Mouse (Mus musculus) kidney, embryonic 14.5 days (tissue): ENCODE data around the gene Tpcn1. TPM values are rescaled to one million over a fixed set of nuclear protein-coding genes. Genes with fewer than 3 reads are reported as not detected.
"Not testable (repeated sequence)": the region's sequence is repeated elsewhere in the genome, so short reads cannot be mapped to it uniquely, and the experiment has no call there.

ENCODE experiments used
- ATAC-seq: fragments of 200-750 bp; cut with Nextera tagmentation; 2 replicates; pipeline ENCODE4 v1.8.0; 2017; ENCODE audit warnings: moderate number of reproducible peaks, mild to moderate bottlenecking, moderate TSS enrichment, moderate library complexity; ENCODE audit not compliant: low FRiP score, low TSS enrichment
- H3K27ac ChIP-seq: fragments of 300-500 bp; sonication (generic); 2 replicates; pipeline ENCODE4 v1.5.1; 2014; ENCODE audit warnings: low read depth, mild to moderate bottlenecking, low read length, moderate library complexity, mixed read lengths
- H3K27me3 ChIP-seq: fragments of 300-500 bp; sonication (generic); 2 replicates; pipeline ENCODE4 v1.6.1; 2014; ENCODE audit warnings: mild to moderate bottlenecking, low read length; ENCODE audit not compliant: control insufficient read depth, insufficient read depth
- H3K36me3 ChIP-seq: fragments of 300-500 bp; sonication (generic); 2 replicates; pipeline ENCODE4 v1.6.1; 2014; ENCODE audit warnings: low read length, mixed read lengths; ENCODE audit not compliant: control insufficient read depth, insufficient read depth
- H3K4me1 ChIP-seq: fragments of 300-500 bp; sonication (generic); 2 replicates; pipeline ENCODE4 v1.6.1; 2014; ENCODE audit warnings: low read length, mixed read lengths; ENCODE audit not compliant: control insufficient read depth, insufficient read depth
- H3K4me2 ChIP-seq: fragments of 300-500 bp; sonication (generic); replicated peaks from 2 replicates; pipeline ENCODE4 v1.6.1; 2014; ENCODE audit warnings: low read depth, mild to moderate bottlenecking, low read length
- H3K4me3 ChIP-seq: fragments of 300-500 bp; sonication (generic); 2 replicates; pipeline ENCODE4 v1.5.1; 2014; ENCODE audit warnings: mild to moderate bottlenecking, low read length
- H3K9ac ChIP-seq: fragments of 300-500 bp; sonication (generic); 2 replicates; pipeline ENCODE4 v1.6.1; 2014; ENCODE audit warnings: low read depth, mild to moderate bottlenecking, low read length, moderate library complexity
- H3K9me3 ChIP-seq: fragments of 300-500 bp; sonication (generic); 2 replicates; pipeline ENCODE4 v1.6.1; 2016; ENCODE audit warnings: low read length; ENCODE audit not compliant: control insufficient read depth
- WGBS: fragments of 180-500 bp; shearing (Covaris S2); extraction: QIAGEN DNeasy Blood & Tissue Kit; methylation state at CpG from one replicate; pipeline ENCODE4 v1.1.7; 2014; 5-methylcytosine and 5-hydroxymethylcytosine counted together
- polyA plus RNA-seq: library from polyadenylated mRNA; unstranded; fragments of >200 nt; fragmentation: Nextera tagmentation; extraction: Ambion mirVana; gene quantifications from 2 replicates; pipeline ENCODE4 v1.2.1, GENCODE M21; 2014

The Tpcn1 gene
- polyA plus RNA-seq, 1 experiment from 2014 or later = 33.8 TPM

- Histone ChIP-seq H3K27me3 (no peaks in the 10 kb centered on the region), H3K36me3 (no peaks in the 10 kb centered on the region), H3K27ac (no peak overlapping the region), H3K4me2 (no peak overlapping the region), H3K4me3 (no peak overlapping the region), H3K9me3 (no peaks in the 10 kb centered on the region), H3K9ac (no peak overlapping the region), H3K4me1 (peaks cover 11% of the 10 kb centered on the region; the same call in 1 of the 2 replicates)
- no peak for ATAC-seq
- 69% methylated on average over 4 of the region's 4 CpGs for WGBS
These were observed 81.2 kb downstream of the Tpcn1 start for GRCm38 (mm10) chr5:120507311-120507710.

GRCm38 (mm10) chr5:120506490-120506889 is 82.0 kb downstream of the Tpcn1 start:
- peaks cover 9% of the 10 kb centered on the region; the same call in 1 of the 2 replicates for H3K4me1 ChIP-seq
- no peak overlapping the region for H3K4me2 ChIP-seq
- no peak for ATAC-seq
- H3K36me3 ChIP-seq = no peaks in the 10 kb centered on the region
- H3K9ac ChIP-seq = no peak overlapping the region
- no peak overlapping the region for H3K4me3 ChIP-seq
- WGBS = 59% methylated on average over 9 of the region's 9 CpGs
- H3K27ac ChIP-seq = no peak overlapping the region
- H3K9me3 ChIP-seq = no peaks in the 10 kb centered on the region
- no peaks in the 10 kb centered on the region for H3K27me3 ChIP-seq

DNA sequence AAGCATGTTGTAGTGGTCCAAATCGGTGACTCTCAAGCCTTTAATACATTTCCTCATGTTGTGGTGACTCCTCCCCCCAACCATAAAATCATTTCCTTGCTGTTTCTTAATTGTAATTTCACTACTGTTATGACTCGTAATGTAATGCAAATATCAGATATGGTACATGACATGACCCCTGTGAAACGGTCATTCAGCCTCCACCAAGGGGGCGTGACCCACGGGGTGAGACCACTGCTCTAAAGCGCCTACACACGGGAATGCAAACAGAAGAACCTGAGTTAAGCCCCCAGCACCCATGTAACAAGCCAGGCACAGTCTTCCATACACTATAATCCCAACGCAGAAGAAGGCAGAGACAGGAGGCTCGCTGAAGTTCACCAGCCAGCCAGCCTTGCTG is 82.7 kb downstream of the Tpcn1 start:
- WGBS = 75% methylated on average over 9 of the region's 9 CpGs
- H3K4me1 ChIP-seq = 0 out of 2 replicates have a peak, but pooled peaks cover 6% of the 10 kb centered on the region
- no peaks in the 10 kb centered on the region for H3K36me3 ChIP-seq
- no peak overlapping the region for H3K4me3 ChIP-seq
- H3K9me3 ChIP-seq = no peaks in the 10 kb centered on the region
- H3K27ac ChIP-seq = no peak overlapping the region
- no peak overlapping the region for H3K9ac ChIP-seq
- no peaks in the 10 kb centered on the region for H3K27me3 ChIP-seq
- ATAC-seq = no peak
- no peak overlapping the region; the same call in 1 of the 2 replicates for H3K4me2 ChIP-seq

- Histone ChIP-seq H3K27ac (no peak overlapping the region), H3K27me3 (no peaks in the 10 kb centered on the region), H3K4me2 (no peak overlapping the region; the same call in 1 of the 2 replicates), H3K9me3 (no peaks in the 10 kb centered on the region), H3K9ac (no peak overlapping the region), H3K36me3 (no peaks in the 10 kb centered on the region), H3K4me3 (no peak overlapping the region), H3K4me1 (0 out of 2 replicates have a peak, but pooled peaks cover 6% of the 10 kb centered on the region)
- 29% methylated on average over 16 of the region's 16 CpGs for WGBS
- peak; percentile 62 for ATAC-seq
These were observed 83.1 kb downstream of the Tpcn1 start for GRCm38 (mm10) chr5:120505368-120505767.

DNA sequence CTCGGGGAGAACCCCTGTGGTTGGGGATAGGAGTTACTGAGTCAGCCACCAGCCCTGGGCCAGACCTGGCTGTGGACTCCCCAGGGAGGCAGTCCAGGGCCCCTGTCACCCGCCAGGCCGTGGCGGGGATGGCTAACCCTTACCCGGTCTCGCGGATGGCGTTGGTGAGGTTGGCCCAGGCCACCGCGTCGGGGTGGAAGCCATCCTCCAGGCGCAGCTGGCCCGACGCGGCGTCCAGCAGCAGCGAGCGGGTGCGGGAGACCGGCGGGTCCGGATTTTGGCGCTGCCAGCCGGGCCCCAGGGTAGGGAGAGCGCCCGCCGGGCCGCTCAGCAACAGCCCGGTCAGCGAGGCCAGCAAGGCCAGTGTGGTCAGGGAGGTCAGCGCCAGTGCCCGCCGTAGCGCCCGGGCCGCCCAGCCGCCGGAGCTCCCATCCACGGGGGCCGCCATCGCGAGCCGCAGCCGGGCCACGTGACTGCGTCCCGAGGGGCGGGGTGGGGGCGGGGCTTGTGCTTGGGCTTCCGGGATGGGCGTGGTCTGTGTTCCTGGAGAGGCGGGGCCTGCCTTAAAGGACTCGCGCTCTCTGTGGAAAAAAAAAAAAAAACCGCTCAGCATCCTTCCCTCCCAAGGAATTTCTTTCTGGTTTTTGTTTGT is 85.2 kb downstream of the Tpcn1 start, which contains the start of gene Plbd2:
TSS of gene Plbd2 (minus strand) at position 482 of the 652 bp plus-strand sequence.
- Histone ChIP-seq H3K4me1 (0 out of 2 replicates have a peak, but pooled peaks cover 6% of the 10 kb centered on the region), H3K9me3 (no peaks in the 10 kb centered on the region), H3K4me2 (peak within 1 kb of the TSS; percentile 86), H3K27me3 (no peaks in the 10 kb centered on the region), H3K9ac (peak within 1 kb of the TSS; percentile 82), H3K27ac (no peak within 1 kb of the TSS), H3K36me3 (peaks cover 3% of the 10 kb centered on the region; the same call in 1 of the 2 replicates), H3K4me3 (peak within 1 kb of the TSS; percentile 81)
- ATAC-seq = peak; percentile 74
- WGBS = 1% methylated on average over 55 of the region's 55 CpGs

- ATAC-seq = no peak
These were observed 85.8 kb downstream of the Tpcn1 start for GRCm38 (mm10) chr5:120502675-120503143.

DNA sequence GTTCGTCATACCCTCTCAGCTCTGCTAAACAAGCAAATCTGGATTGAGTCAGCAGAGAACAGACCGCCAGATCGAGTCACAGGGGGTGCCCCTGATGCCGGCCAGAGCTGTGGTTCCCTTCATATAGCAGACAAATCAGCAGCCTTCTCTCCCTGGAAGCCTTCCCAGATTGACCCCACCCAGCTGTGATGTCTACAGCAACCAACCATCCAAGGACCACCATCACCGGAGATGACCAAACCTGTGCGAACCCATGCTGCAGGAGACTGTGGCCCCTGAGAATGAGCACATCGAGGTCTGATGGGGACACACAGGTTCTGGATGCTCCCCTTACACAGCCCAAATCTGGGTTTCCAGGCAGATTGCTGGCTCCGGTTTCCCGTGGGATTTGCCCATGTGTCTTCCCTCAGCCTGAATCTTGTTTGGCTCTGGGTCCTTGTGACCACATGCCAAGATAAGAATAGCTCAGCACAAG is 86.3 kb downstream of the Tpcn1 start:
- WGBS = 75% methylated on average over 9 of the region's 9 CpGs
- ATAC-seq = no peak
- H3K27ac ChIP-seq = no peak overlapping the region

More at GRCm38 (mm10) chr5:120502675-120503143, 85.8 kb downstream of the Tpcn1 start:
- H3K9me3 ChIP-seq = no peaks in the 10 kb centered on the region
- H3K4me3 ChIP-seq = peak overlapping the region; percentile 81
- WGBS = 8% methylated on average over 12 of the region's 12 CpGs
- 0 out of 2 replicates have a peak, but pooled peaks cover 6% of the 10 kb centered on the region for H3K4me1 ChIP-seq
- H3K36me3 ChIP-seq = peaks cover 3% of the 10 kb centered on the region; the same call in 1 of the 2 replicates
- no peaks in the 10 kb centered on the region for H3K27me3 ChIP-seq
- H3K9ac ChIP-seq = peak overlapping the region; percentile 82
- H3K27ac ChIP-seq = no peak overlapping the region
- H3K4me2 ChIP-seq = peak overlapping the region; percentile 86

GRCm38 (mm10) chr5:120500609-120501008 is 87.9 kb downstream of the Tpcn1 start:
- WGBS = 90% methylated on average over 9 of the region's 9 CpGs
- H3K4me3 ChIP-seq, H3K9me3 ChIP-seq, H3K4me2 ChIP-seq, H3K36me3 ChIP-seq, H3K27ac ChIP-seq, H3K9ac ChIP-seq, H3K4me1 ChIP-seq, H3K27me3 ChIP-seq, ATAC-seq: not testable (repeated sequence)

More for the DNA sequence above, 86.3 kb downstream of the Tpcn1 start:
- H3K4me1 ChIP-seq = 0 out of 2 replicates have a peak, but pooled peaks cover 6% of the 10 kb centered on the region
- no peaks in the 10 kb centered on the region for H3K9me3 ChIP-seq
- peak overlapping the region; percentile 82 for H3K9ac ChIP-seq
- peaks cover 3% of the 10 kb centered on the region; the same call in 1 of the 2 replicates for H3K36me3 ChIP-seq
- no peaks in the 10 kb centered on the region for H3K27me3 ChIP-seq
- peak overlapping the region; percentile 86; the same call in 1 of the 2 replicates for H3K4me2 ChIP-seq
- peak overlapping the region; percentile 81 for H3K4me3 ChIP-seq

GRCm38 (mm10) chr5:120499202-120499601 is 89.3 kb downstream of the Tpcn1 start:
- Histone ChIP-seq H3K9ac (no peak overlapping the region), H3K4me2 (no peak overlapping the region), H3K27me3 (no peaks in the 10 kb centered on the region), H3K9me3 (no peaks in the 10 kb centered on the region), H3K4me1 (0 out of 2 replicates have a peak, but pooled peaks cover 6% of the 10 kb centered on the region), H3K36me3 (peaks cover 3% of the 10 kb centered on the region; the same call in 1 of the 2 replicates), H3K27ac (no peak overlapping the region), H3K4me3 (no peak overlapping the region)
- WGBS = 80% methylated on average over 4 of the region's 4 CpGs
- no peak for ATAC-seq
